Mouse (Mus musculus) gastrocnemius, postnatal 25 days (tissue): Measurements from ENCODE around the gene Slc38a11. TPM values are rescaled to one million over a fixed set of nuclear protein-coding genes. Genes with fewer than 3 reads are reported as not detected.
A peak's percentile ranks its signal among the peaks of the same experiment; 100 is the strongest.

ENCODE experiments used
- DNase-seq: peaks from one replicate; pipeline ENCODE4 v3.0.0; 2022
- long read RNA-seq, 2 experiments: library from polyadenylated mRNA; stranded (forward); transcript quantifications; one replicate each; pipeline ENCODE4 v2.0.0; 2021
- total RNA-seq, 2 experiments: library from RNA; stranded (reverse); gene quantifications; 1 replicate in 1 of 2; 2 replicates in 1 of 2; pipeline ENCODE4 v1.2.3; 2021

The Slc38a11 gene
- under 1 TPM; 0.38 to 0.64 TPM for total RNA-seq
- long read RNA-seq, experiment 1 = 0 reads
- long read RNA-seq, experiment 2, partial matches to known transcripts = 0 of 1 reads
- long read RNA-seq, experiment 2, other reads (novel, unspliced or antisense) = 1 of 1 reads

DNA sequence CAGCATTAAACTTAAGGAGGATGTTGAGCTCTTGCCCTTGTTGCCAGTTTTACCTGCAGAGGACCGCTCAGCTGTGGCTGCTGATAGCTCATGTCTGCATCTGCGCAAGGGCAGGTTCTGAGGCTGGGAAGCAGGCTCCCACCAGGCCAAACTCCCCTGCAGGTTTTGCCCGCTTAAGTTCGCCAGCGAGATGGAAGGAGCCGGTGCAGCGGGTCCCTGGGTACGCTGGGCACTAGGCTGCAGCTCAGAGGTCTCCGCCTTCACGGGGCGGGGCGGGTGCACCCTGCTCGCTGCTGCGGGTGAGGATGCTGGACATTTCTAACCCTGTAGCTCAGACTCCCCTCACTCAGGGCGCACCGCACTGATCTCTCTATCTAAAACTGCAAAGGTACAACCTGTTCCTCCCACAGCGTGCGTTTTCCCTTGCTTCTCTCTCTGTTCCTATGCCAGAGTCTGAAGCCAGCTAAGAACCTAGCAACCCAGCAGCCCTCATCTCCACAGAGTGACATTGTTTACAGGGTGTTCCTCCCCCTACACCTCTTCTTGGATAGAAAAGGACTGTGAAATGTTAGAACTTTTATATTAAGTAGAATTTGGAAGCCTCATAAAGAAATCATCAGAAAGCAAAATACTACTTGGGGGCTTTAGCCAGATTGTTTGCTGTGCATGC lies at the start of gene Slc38a11:
Gene Slc38a11 (minus strand): TSS at position 207 of the 670 bp plus-strand sequence.
- no peak for DNase-seq

DNA sequence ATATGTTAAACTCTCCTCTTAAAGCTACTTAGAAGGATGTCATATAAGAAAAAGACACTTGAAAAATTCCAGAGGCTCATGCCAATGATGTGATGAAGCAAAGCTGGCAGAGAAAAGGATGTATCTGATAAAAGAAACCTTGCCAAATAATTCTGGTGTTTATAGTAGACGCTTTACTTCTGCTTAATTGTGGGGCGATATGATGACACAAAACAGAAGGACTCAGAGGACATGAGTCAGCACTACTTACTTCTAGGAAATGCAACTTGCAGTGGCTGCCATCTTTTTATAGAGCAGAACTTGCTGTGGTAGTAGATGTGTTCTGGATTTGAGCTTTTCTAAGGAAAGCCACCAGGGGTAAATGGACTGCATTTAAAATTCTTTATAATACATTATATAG lies 43.3 kb upstream of the Slc38a11 start:
- no peak for DNase-seq

DNA sequence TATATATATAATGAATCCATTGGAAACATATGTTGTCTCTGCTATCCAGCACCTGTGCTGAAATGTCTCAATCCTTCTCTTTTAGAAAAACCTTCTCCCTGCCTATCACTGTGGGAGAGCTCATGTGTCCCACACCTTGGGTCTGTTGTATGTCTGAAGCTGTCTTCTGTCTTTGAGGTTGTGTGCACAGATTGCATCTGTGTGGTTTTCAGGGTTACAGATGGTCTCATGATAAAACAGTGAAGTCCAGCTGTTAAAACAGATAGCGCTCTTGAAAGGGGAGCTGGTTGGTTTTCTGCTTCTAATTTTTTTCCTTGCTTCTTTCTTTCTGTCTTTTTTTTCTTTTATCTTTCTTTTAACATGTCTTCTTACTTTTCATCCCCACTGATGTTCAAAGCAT lies 41.6 kb upstream of the Slc38a11 start:
- no peak for DNase-seq

DNA sequence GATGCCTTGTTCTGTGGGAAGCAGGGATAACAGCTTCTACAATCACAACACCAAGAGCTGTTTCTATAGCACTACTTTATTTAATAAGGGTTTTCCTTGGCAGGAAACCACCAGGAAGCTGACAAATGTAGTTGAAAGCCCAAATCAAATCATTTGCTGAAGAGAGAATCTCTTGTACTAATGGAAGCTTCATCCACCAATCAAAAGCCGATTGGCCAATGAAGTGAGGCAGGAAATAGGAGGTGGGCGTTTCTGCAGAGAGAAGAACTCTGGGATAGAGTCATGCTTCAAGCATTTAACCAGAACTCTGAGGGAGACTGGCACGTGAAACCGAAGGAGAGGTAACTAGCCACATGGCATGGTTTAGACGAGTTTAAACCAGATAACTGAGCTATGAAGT lies 38.2 kb upstream of the Slc38a11 start:
- no peak for DNase-seq

- DNase-seq = no peak
Observed at GRCm38 (mm10) chr2:65399938-65400337, 36.1 kb upstream of the Slc38a11 start.

- no peak for DNase-seq
Observed at GRCm38 (mm10) chr2:65396128-65396527, 32.3 kb upstream of the Slc38a11 start.

DNA sequence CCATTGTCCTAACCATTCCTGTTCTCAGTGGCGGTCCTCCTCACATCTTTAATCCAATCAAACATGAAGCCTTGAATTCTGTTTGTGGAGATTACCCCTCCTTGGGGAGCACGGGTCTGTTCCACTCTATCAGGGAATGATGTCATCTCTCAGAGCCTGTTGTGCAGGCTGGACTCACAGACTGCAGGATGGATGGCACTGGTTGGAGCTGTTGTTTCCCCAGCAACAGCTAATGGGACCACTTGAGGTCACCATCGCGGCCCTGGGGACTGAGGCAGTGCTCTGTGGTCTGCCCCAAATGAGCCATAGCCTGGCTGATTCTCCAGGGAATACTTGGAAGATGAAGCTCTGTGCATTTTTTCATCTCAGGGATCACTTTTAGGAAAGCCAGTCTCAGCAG lies 29.2 kb upstream of the Slc38a11 start:
- no peak for DNase-seq

DNA sequence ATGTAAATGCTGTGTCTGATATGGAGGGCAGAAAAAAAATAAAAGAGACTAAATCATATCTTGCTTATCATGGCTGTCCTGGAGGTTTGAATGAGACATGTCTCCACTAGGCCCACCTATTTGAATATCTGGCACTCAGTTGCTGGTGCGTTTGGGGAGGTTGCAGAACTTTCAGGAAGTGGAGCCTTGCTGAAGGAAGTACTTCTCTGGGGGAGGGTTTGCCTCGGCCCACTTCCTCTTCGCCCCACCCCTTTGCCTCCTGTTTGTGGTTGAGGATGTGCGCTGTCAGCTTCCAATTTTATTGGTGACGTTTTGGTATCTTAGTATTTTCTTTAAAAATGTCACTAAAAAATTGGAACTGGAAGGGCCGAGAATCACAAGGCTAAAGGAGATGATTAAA lies 27.5 kb upstream of the Slc38a11 start:
- DNase-seq = no peak

GRCm38 (mm10) chr2:65384815-65385214 lies 21.0 kb upstream of the Slc38a11 start:
- DNase-seq = no peak

GRCm38 (mm10) chr2:65382485-65382884 lies 18.7 kb upstream of the Slc38a11 start:
- no peak for DNase-seq

GRCm38 (mm10) chr2:65378425-65378824 lies 14.6 kb upstream of the Slc38a11 start:
- peak; percentile 53 for DNase-seq

- DNase-seq = no peak
Observed at GRCm38 (mm10) chr2:65374410-65374809, 10.6 kb upstream of the Slc38a11 start.

GRCm38 (mm10) chr2:65373076-65373475 lies 9.2 kb upstream of the Slc38a11 start:
- DNase-seq = no peak

DNA sequence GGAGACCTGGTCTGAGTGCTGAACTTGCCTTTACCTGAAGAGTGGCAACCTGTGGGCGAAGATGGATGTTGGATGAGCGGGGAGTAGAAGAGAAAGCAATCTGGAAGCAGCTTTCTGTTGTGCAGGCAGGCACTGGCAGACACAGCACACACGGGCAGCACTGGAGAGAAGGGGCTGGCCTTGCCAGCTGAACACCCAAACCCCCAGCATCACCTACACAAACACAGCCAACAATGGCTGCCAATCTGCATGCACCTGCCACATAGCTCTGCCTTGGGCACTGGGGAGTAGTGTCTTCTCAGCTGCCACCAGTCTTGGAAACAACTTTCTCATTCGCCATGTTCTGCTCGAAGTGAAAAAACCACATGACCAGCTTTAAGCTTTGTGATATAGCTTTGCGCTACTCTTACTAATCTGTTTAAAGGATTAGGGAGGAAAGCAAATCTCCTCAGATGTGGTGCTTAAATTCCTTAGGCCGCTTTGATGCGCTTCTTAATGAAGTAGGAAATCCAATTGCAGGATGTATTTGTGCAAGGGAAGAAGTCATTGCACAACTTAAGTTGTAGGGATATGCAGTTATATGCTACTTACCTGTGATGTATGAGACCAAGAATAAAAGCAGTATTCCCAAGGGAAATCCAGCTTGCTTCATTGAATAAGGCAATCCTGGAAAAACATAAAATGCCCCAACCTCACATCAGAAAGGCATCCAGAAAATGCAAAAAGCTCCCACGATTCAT lies 2.9 kb downstream of the Slc38a11 start:
- no peak for DNase-seq

DNA sequence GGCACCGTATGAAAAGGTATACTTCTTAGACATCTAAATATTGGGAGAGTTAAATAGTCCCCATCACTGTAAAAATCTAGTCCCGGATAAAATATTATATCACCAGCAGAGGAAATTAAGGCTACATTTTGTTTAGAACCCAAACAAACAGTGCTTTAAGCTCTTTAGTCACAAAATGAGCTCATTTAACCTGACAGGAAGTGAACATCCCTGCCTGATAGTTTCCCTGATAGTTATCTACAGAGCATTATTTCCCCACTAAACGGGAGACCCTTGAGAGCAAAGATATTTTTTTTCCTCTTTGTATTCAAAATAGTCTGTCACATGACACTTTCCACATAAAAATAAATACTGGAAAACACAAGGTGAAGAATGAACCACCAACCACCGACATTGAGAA lies 16.5 kb downstream of the Slc38a11 start:
- DNase-seq = no peak

DNA sequence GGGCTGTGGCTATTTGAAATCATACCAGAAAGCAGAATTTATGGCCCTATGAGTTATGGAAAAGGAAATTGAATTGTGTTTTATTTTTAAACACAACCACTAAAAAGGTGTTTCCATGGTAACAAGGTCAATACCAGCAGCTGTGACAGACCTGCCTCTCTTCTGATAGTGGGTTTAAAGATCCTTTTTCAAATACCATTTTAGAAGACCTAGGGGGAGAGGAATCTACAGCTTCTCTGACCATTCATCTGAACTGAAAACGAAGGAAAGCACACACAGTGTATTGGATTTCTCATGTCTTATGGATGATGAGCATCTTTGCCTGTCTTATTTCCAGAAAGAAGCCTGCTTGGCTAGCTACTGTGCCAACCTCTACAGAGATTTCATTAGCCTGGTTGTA lies 16.9 kb downstream of the Slc38a11 start:
- no peak for DNase-seq

DNA sequence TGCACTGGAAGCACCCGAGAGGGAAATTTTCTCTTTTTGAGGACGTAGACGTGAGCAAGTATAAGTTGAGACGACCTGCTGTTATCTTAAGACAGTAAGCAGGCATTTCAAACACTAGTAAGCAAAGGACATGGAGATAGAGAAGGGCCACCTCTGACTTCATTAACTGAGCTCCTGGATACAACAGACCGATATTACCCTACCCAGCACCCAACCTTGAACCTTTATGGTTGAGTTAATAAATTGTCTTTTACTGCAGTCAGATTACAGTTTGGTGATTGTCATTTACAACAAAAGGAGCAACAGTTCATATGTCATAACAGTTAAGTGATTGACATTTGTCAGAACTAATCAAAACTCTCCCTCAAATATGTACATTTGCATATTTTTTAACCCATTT lies 17.8 kb downstream of the Slc38a11 start:
- DNase-seq = no peak

- peak; percentile 18 for DNase-seq
Observed at GRCm38 (mm10) chr2:65342057-65342456, 21.8 kb downstream of the Slc38a11 start.

DNA sequence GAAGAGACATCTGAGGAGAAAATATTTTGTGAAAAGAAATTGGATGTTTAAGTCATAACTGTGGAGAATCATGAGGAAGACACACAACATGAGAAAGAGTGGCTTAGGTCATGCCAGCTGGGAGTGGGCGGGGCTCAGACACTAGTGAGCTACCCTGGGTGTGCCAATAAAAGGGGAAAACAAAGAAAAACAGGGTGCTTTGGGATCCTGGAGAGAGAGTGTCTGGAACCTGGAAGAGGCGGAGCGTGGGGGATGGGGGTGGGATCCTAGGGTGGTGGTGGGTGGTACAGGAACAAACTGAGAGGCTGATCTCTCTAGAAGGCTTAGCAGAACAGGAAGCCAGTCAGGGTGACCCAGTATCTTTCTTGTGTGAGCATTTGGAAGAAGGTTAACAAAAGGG lies 23.0 kb downstream of the Slc38a11 start:
- peak; percentile 6 for DNase-seq

- DNase-seq = peak; percentile 21
Observed at GRCm38 (mm10) chr2:65337378-65338140, 26.3 kb downstream of the Slc38a11 start.

- no peak for DNase-seq
Observed at GRCm38 (mm10) chr2:65336608-65337007, 27.2 kb downstream of the Slc38a11 start.

GRCm38 (mm10) chr2:65334091-65334490 lies 29.7 kb downstream of the Slc38a11 start:
- no peak for DNase-seq

- peak; percentile 7 for DNase-seq
Observed at GRCm38 (mm10) chr2:65331321-65331720, 32.5 kb downstream of the Slc38a11 start.
